Mouse (Mus musculus): ENCODE data around the gene Gm42420.

Gm42420 gene

GRCm38 (mm10) chr6:39573791-39574554, 11.6 kb upstream of the Gm42420 start, which contains the start of gene Adck2:
Gene Adck2 (plus strand): TSS chr6:39573873.
- DNase-seq: peak; percentile 90 to 91

GRCm38 (mm10) chr6:39574555-39574869, 11.0 kb upstream of the Gm42420 start:
- peak in 1 of 2 experiments; percentile 52 for DNase-seq

GRCm38 (mm10) chr6:39574951-39575350, 10.6 kb upstream of the Gm42420 start:
- DNase-seq: no peak

GRCm38 (mm10) chr6:39579552-39579951, 6.0 kb upstream of the Gm42420 start:
- DNase-seq: no peak

- no peak for DNase-seq
These were observed 5.0 kb upstream of the Gm42420 start for GRCm38 (mm10) chr6:39580558-39580957.

- no peak for DNase-seq
These were observed 4.3 kb upstream of the Gm42420 start for GRCm38 (mm10) chr6:39581087-39581784.

GRCm38 (mm10) chr6:39591481-39591880, 5.9 kb downstream of the Gm42420 start:
- DNase-seq: no peak

- peak; percentile 98 for DNase-seq
These were observed 7.1 kb downstream of the Gm42420 start, which contains the start of gene Ndufb2 for GRCm38 (mm10) chr6:39592401-39593214. Gene Ndufb2 (plus strand): TSS chr6:39592574.

- no peak for DNase-seq
These were observed 15.3 kb downstream of the Gm42420 start for GRCm38 (mm10) chr6:39600851-39601250.

- no peak for DNase-seq
These were observed 16.3 kb downstream of the Gm42420 start for GRCm38 (mm10) chr6:39601828-39602227.

- no peak for DNase-seq
These were observed 19.0 kb downstream of the Gm42420 start for GRCm38 (mm10) chr6:39604565-39604964.

GRCm38 (mm10) chr6:39606056-39606455, 20.5 kb downstream of the Gm42420 start:
- DNase-seq: no peak

- DNase-seq: no peak
These were observed 21.3 kb downstream of the Gm42420 start for GRCm38 (mm10) chr6:39606862-39607261.

- no peak for DNase-seq
These were observed 21.8 kb downstream of the Gm42420 start for GRCm38 (mm10) chr6:39607365-39607764.

GRCm38 (mm10) chr6:39610207-39610606, 24.7 kb downstream of the Gm42420 start:
- DNase-seq: no peak

GRCm38 (mm10) chr6:39611296-39611695, 25.7 kb downstream of the Gm42420 start:
- DNase-seq: no peak
